Comparison of ENCODE assay signal across 24 mouse cellular contexts in the genomic region with DNA sequence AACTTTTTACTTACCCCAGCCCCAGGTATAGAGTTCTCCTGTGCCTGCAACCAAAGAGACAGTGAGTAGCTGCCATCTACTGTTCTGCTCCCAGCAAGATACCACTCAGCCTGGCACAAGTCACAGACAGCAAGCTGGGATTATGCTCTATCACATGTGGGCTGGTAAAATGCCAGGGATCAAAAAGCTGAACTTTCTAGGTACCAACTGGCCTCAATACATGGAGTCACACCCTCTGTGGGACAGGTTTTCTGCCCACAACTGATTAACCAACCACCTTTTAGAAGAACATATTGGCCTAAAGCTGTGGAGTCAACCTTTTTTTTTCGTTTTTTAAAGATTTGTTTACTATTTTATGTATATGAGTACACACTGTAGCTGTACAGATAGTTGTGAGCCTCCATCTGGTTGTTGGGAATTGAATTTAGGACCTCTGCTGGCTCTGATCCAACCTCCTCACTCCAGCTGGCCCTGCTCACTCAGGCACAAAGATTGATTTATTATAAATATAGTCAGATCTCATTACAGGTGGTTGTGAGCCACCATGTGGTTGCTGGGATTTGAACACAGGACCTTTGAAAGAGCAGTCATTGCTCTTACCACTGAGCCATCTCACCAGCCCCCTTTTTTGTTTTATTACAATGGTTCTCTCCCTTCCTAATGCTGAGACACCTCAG. TPM values are rescaled to one million over a fixed set of nuclear protein-coding genes. Genes with fewer than 3 reads are reported as not detected.
DNase-seq lines count a peak whose midpoint lies in the region; ATAC-seq and TF ChIP-seq lines count a peak whose summit lies in the region.
"Had no signal": no experiment of that assay in that cellular context is flagged by ENCODE, and none has a peak within 500 bp of the region (broad histone marks: within the 10 kb centered on the region; RNA-seq: fewer than 3 reads in every experiment).

No protein-coding gene starts in this region.

- H3K27ac ChIP-seq in hindbrain, postnatal 0 days = no peak overlapping the region
- no peak overlapping the region for H3K27ac ChIP-seq in hindbrain, embryonic 11.5 days (ENCODE audit: low read depth, low read length)
- no peak overlapping the region for H3K27ac ChIP-seq in kidney, embryonic 15.5 days
- no peak overlapping the region for H3K27ac ChIP-seq in midbrain, postnatal 0 days (ENCODE audit: low read depth, low read length)
- H3K27ac ChIP-seq: forebrain, embryonic 10.5 days; forebrain, embryonic 15.5 days; heart, adult 2 months; heart, embryonic 10.5 days; heart, embryonic 13.5 days; hindbrain, embryonic 13.5 days had no signal

- no peak overlapping the region for H3K4me3 ChIP-seq in hindbrain, postnatal 0 days (ENCODE audit: low read length)
- no peak overlapping the region for H3K4me3 ChIP-seq in hindbrain, embryonic 11.5 days (ENCODE audit: low read depth, low read length)
- H3K4me3 ChIP-seq in kidney, embryonic 15.5 days (replicated peaks) = no peak overlapping the region
- no peak overlapping the region for H3K4me3 ChIP-seq in myocyte
- H3K4me3 ChIP-seq in midbrain, postnatal 0 days (ENCODE audit: low read depth, low read length) = no peak overlapping the region
- H3K4me3 ChIP-seq: forebrain, embryonic 10.5 days; forebrain, embryonic 15.5 days; heart, adult 2 months; heart, embryonic 10.5 days; heart, embryonic 13.5 days; hindbrain, embryonic 13.5 days had no signal

- no peak for TF ChIP-seq POLR2A in myocyte (IDR thresholded peaks at IDR 0.05; ENCODE audit: insufficient read length, low read depth)

- H3K4me2 ChIP-seq in hindbrain, postnatal 0 days (ENCODE audit: low read depth, low read length) = no peak overlapping the region
- no peak overlapping the region for H3K4me2 ChIP-seq in hindbrain, embryonic 11.5 days (replicated peaks; ENCODE audit: low read depth, low read length)
- H3K4me2 ChIP-seq in kidney, embryonic 15.5 days = no peak overlapping the region
- peak overlapping the region; percentile 18 for H3K4me2 ChIP-seq in myocyte (ENCODE audit: low read depth)
- no peak overlapping the region for H3K4me2 ChIP-seq in midbrain, postnatal 0 days (ENCODE audit: low read depth, low read length, poor library complexity, severe bottlenecking)
- H3K4me2 ChIP-seq: forebrain, embryonic 15.5 days; heart, embryonic 13.5 days; hindbrain, embryonic 13.5 days had no signal

- H3ac ChIP-seq in myocyte (ENCODE audit: control insufficient read depth, insufficient read length) = no peak overlapping the region

- TF ChIP-seq CTCF in hindbrain, postnatal 0 days (IDR thresholded peaks at IDR 0.05; ENCODE audit: low read depth) = no peak
- no peak for TF ChIP-seq CTCF in midbrain, postnatal 0 days (IDR thresholded peaks at IDR 0.05)

- no peak overlapping the region for H3K9ac ChIP-seq in hindbrain, postnatal 0 days (replicated peaks; ENCODE audit: low read length)
- H3K9ac ChIP-seq in hindbrain, embryonic 11.5 days (ENCODE audit: low read depth, low read length) = no peak overlapping the region
- no peak overlapping the region for H3K9ac ChIP-seq in kidney, embryonic 15.5 days
- H3K9ac ChIP-seq in midbrain, postnatal 0 days (replicated peaks; ENCODE audit: low read length, poor library complexity, severe bottlenecking) = no peak overlapping the region
- H3K9ac ChIP-seq: forebrain, embryonic 15.5 days; heart, embryonic 13.5 days; hindbrain, embryonic 13.5 days had no signal

- H3K79me2 ChIP-seq in myocyte (ENCODE audit: control insufficient read depth, insufficient read depth) = peaks cover 7% of the 10 kb centered on the region

- ATAC-seq in hindbrain, postnatal 0 days = no peak
- ATAC-seq in hindbrain, embryonic 11.5 days (ENCODE audit: low FRiP score) = no peak
- no peak for ATAC-seq in kidney, embryonic 15.5 days (replicated peaks; ENCODE audit: low FRiP score)
- ATAC-seq in midbrain, postnatal 0 days (ENCODE audit: low FRiP score) = no peak
- ATAC-seq: forebrain, embryonic 15.5 days; hindbrain, embryonic 16.5 days; inflammation-experienced regulatory T-cells, adult 6 months had no signal

- WGBS in hindbrain, postnatal 0 days = 70% methylated on average over 1 of the region's 1 CpGs
- WGBS in hindbrain, embryonic 11.5 days = 91% methylated on average over 1 of the region's 1 CpGs
- 74% methylated on average over 1 of the region's 1 CpGs for WGBS in kidney, embryonic 15.5 days
- 77% methylated on average over 1 of the region's 1 CpGs for WGBS in midbrain, postnatal 0 days

- H3K27me3 ChIP-seq in hindbrain, postnatal 0 days (ENCODE audit: insufficient read depth, low read length) = no peaks in the 10 kb centered on the region
- H3K27me3 ChIP-seq in hindbrain, embryonic 11.5 days (ENCODE audit: control insufficient read depth, insufficient read depth, low read length) = no peaks in the 10 kb centered on the region
- H3K27me3 ChIP-seq in kidney, embryonic 15.5 days = no peaks in the 10 kb centered on the region
- no peaks in the 10 kb centered on the region for H3K27me3 ChIP-seq in myocyte (ENCODE audit: control insufficient read depth, insufficient read depth, insufficient read length)
- H3K27me3 ChIP-seq in midbrain, postnatal 0 days (ENCODE audit: insufficient read depth, low read length) = no peaks in the 10 kb centered on the region
- H3K27me3 ChIP-seq: forebrain, embryonic 15.5 days; heart, embryonic 13.5 days; hindbrain, embryonic 13.5 days had no signal

- H3K4me1 ChIP-seq in hindbrain, postnatal 0 days (ENCODE audit: insufficient read depth, low read length) = no peaks in the 10 kb centered on the region
- no peaks in the 10 kb centered on the region for H3K4me1 ChIP-seq in hindbrain, embryonic 11.5 days (replicated peaks; ENCODE audit: control insufficient read depth, insufficient read depth, low read length)
- 0 out of 2 replicates have a peak, but pooled peaks cover 2% of the 10 kb centered on the region for H3K4me1 ChIP-seq in kidney, embryonic 15.5 days
- no peaks in the 10 kb centered on the region for H3K4me1 ChIP-seq in midbrain, postnatal 0 days (ENCODE audit: insufficient read depth, low read length)

- peak; percentile 18 for DNase-seq in cerebellum, adult 9-10 months
- DNase-seq in cerebellum, adult 9-11 months = no peak
- peak; percentile 20 for DNase-seq in hindbrain, postnatal 0 days (ENCODE audit: low spot score)
- DNase-seq in hindbrain, embryonic 11.5 days (ENCODE audit: low spot score) = no peak
- DNase-seq in kidney, postnatal 36 days = peak; percentile 17 to 39
- DNase-seq in midbrain, postnatal 0 days (ENCODE audit: low spot score) = no peak
- DNase-seq: adrenal gland, adult 2 months; adrenal gland, postnatal 14 days; cerebellum, adult 11 months; cerebellum, adult 2 months; cerebellum, postnatal 14 days; gastrocnemius, postnatal 25 days; heart, adult 2 months; heart, postnatal 14 days had no signal

- no peaks in the 10 kb centered on the region for H3K9me3 ChIP-seq in hindbrain, postnatal 0 days (ENCODE audit: low read length)
- H3K9me3 ChIP-seq in hindbrain, embryonic 11.5 days (ENCODE audit: control insufficient read depth, low read length) = no peaks in the 10 kb centered on the region
- no peaks in the 10 kb centered on the region for H3K9me3 ChIP-seq in kidney, embryonic 15.5 days (replicated peaks)
- H3K9me3 ChIP-seq in midbrain, postnatal 0 days (ENCODE audit: low read length) = no peaks in the 10 kb centered on the region
- H3K9me3 ChIP-seq: forebrain, embryonic 10.5 days; forebrain, embryonic 15.5 days; G1E; heart, embryonic 10.5 days; heart, embryonic 13.5 days; hindbrain, embryonic 13.5 days had no signal

- H3K36me3 ChIP-seq in hindbrain, postnatal 0 days (ENCODE audit: insufficient read depth, low read length) = peaks cover 28% of the 10 kb centered on the region
- peaks cover 10% of the 10 kb centered on the region; the same call in 1 of the 2 replicates for H3K36me3 ChIP-seq in hindbrain, embryonic 11.5 days (ENCODE audit: control insufficient read depth, insufficient read depth, low read length)
- peaks cover 74% of the 10 kb centered on the region for H3K36me3 ChIP-seq in kidney, embryonic 15.5 days
- H3K36me3 ChIP-seq in myocyte (ENCODE audit: control insufficient read depth, insufficient read depth) = peaks cover 25% of the 10 kb centered on the region
- H3K36me3 ChIP-seq in midbrain, postnatal 0 days (ENCODE audit: insufficient read depth, low read length) = peaks cover 39% of the 10 kb centered on the region

RNA-seq across cellular contexts. Expression of a gene that starts 6.7 kb away (rescaled TPM):
- 24.7 and 40.5 TPM in 2 replicates for total RNA-seq in hindbrain, postnatal 0 days (2014; rRNA removed)
- 8.6 and 10.7 TPM in 2 replicates for polyA plus RNA-seq in hindbrain, postnatal 0 days (2015; fragmentation: Nextera tagmentation; extraction: Ambion mirVana)
- polyA plus RNA-seq in hindbrain, embryonic 11.5 days (2014; fragmentation: Nextera tagmentation; extraction: Ambion mirVana) = 10.1 and 11.7 TPM in 2 replicates
- polyA plus RNA-seq in kidney, embryonic 15.5 days (2015; fragmentation: Nextera tagmentation; extraction: Ambion mirVana) = 9.5 and 12.3 TPM in 2 replicates
- polyA plus RNA-seq in myocyte (2012; fragmentation: generic; extraction: Trizol) = 8.4 TPM
- 22.7 and 30.6 TPM in 2 replicates for total RNA-seq in midbrain, postnatal 0 days (2014; rRNA removed)
- polyA plus RNA-seq in midbrain, postnatal 0 days (2015; fragmentation: Nextera tagmentation; extraction: Ambion mirVana) = 7.4 and 7.9 TPM in 2 replicates

RNA-seq across cellular contexts. Expression of a gene that starts 23.2 kb away (rescaled TPM):
- 49.0 and 57.8 TPM in 2 replicates for total RNA-seq in hindbrain, postnatal 0 days (2014; rRNA removed)
- polyA plus RNA-seq in hindbrain, postnatal 0 days (2015; fragmentation: Nextera tagmentation; extraction: Ambion mirVana) = 46.6 and 47.8 TPM in 2 replicates
- 23.4 and 30.4 TPM in 2 replicates for polyA plus RNA-seq in hindbrain, embryonic 11.5 days (2014; fragmentation: Nextera tagmentation; extraction: Ambion mirVana)
- 38.9 and 41.1 TPM in 2 replicates for polyA plus RNA-seq in kidney, embryonic 15.5 days (2015; fragmentation: Nextera tagmentation; extraction: Ambion mirVana)
- polyA plus RNA-seq in myocyte (2012; fragmentation: generic; extraction: Trizol) = 38.4 TPM
- 51.0 and 63.3 TPM in 2 replicates for total RNA-seq in midbrain, postnatal 0 days (2014; rRNA removed)
- 54.6 and 55.9 TPM in 2 replicates for polyA plus RNA-seq in midbrain, postnatal 0 days (2015; fragmentation: Nextera tagmentation; extraction: Ambion mirVana)

RNA-seq across cellular contexts. Expression of a gene that starts 23.3 kb away (rescaled TPM):
- 24.6 and 30.7 TPM in 2 replicates for total RNA-seq in hindbrain, postnatal 0 days (2014; rRNA removed)
- polyA plus RNA-seq in hindbrain, postnatal 0 days (2015; fragmentation: Nextera tagmentation; extraction: Ambion mirVana) = 32.9 and 38.8 TPM in 2 replicates
- 182 and 190 TPM in 2 replicates for polyA plus RNA-seq in hindbrain, embryonic 11.5 days (2014; fragmentation: Nextera tagmentation; extraction: Ambion mirVana)
- 137 and 150 TPM in 2 replicates for polyA plus RNA-seq in kidney, embryonic 15.5 days (2015; fragmentation: Nextera tagmentation; extraction: Ambion mirVana)
- polyA plus RNA-seq in myocyte (2012; fragmentation: generic; extraction: Trizol) = 25.5 TPM
- 12.9 and 13.2 TPM in 2 replicates for total RNA-seq in midbrain, postnatal 0 days (2014; rRNA removed)
- polyA plus RNA-seq in midbrain, postnatal 0 days (2015; fragmentation: Nextera tagmentation; extraction: Ambion mirVana) = 13.3 and 14.1 TPM in 2 replicates

RNA-seq across cellular contexts. Expression of a gene that starts 25.3 kb away (rescaled TPM):
- 30.1 and 32.2 TPM in 2 replicates for total RNA-seq in hindbrain, postnatal 0 days (2014; rRNA removed)
- 13.9 and 15.5 TPM in 2 replicates for polyA plus RNA-seq in hindbrain, postnatal 0 days (2015; fragmentation: Nextera tagmentation; extraction: Ambion mirVana)
- 18.4 and 25.3 TPM in 2 replicates for polyA plus RNA-seq in hindbrain, embryonic 11.5 days (2014; fragmentation: Nextera tagmentation; extraction: Ambion mirVana)
- polyA plus RNA-seq in kidney, embryonic 15.5 days (2015; fragmentation: Nextera tagmentation; extraction: Ambion mirVana) = 18.9 and 21.1 TPM in 2 replicates
- 83.3 TPM for polyA plus RNA-seq in myocyte (2012; fragmentation: generic; extraction: Trizol)
- total RNA-seq in midbrain, postnatal 0 days (2014; rRNA removed) = 35.9 and 36.7 TPM in 2 replicates
- polyA plus RNA-seq in midbrain, postnatal 0 days (2015; fragmentation: Nextera tagmentation; extraction: Ambion mirVana) = 15.1 and 16.8 TPM in 2 replicates

RNA-seq across cellular contexts. Expression of a gene that starts 48.1 kb away (rescaled TPM):
- total RNA-seq in hindbrain, postnatal 0 days (2014; rRNA removed) = 23.8 and 24.3 TPM in 2 replicates
- polyA plus RNA-seq in hindbrain, postnatal 0 days (2015; fragmentation: Nextera tagmentation; extraction: Ambion mirVana) = 11.6 and 15.4 TPM in 2 replicates
- 16.6 and 25.2 TPM in 2 replicates for polyA plus RNA-seq in hindbrain, embryonic 11.5 days (2014; fragmentation: Nextera tagmentation; extraction: Ambion mirVana)
- 14.6 and 15.4 TPM in 2 replicates for polyA plus RNA-seq in kidney, embryonic 15.5 days (2015; fragmentation: Nextera tagmentation; extraction: Ambion mirVana)
- 4.8 TPM for polyA plus RNA-seq in myocyte (2012; fragmentation: generic; extraction: Trizol)
- 25.0 and 35.4 TPM in 2 replicates for total RNA-seq in midbrain, postnatal 0 days (2014; rRNA removed)
- 15.3 and 18.3 TPM in 2 replicates for polyA plus RNA-seq in midbrain, postnatal 0 days (2015; fragmentation: Nextera tagmentation; extraction: Ambion mirVana)

Comparison
In these comparisons a context has a peak if more than half of its experiments do, and no peak if none do; other contexts are left out.
1. DNase-seq: peak in cerebellum, adult 9-10 months (single experiment), hindbrain, postnatal 0 days (single experiment) and kidney, postnatal 36 days (2 of 2); none in cerebellum, adult 9-11 months (single experiment), hindbrain, embryonic 11.5 days (single experiment) and midbrain, postnatal 0 days (single experiment).